Mouse (Mus musculus) frontal cortex, adult (tissue): ENCODE results near the gene Ctu2.
A peak's percentile ranks its signal among the peaks of the same experiment; 100 is the strongest.

ENCODE experiments used
- ATAC-seq: cut with Nextera tagmentation; 2 replicates; pipeline ENCODE4 v1.9.2; 2017; ENCODE audit warnings: mild to moderate bottlenecking, moderate library complexity, mixed read lengths; ENCODE audit not compliant: low TSS enrichment

The Ctu2 gene

GRCm38 (mm10) chr8:122445203-122445602 is 30.7 kb upstream of the Ctu2 start:
- no peak for ATAC-seq

- peak; percentile 66; the same call in 1 of the 2 replicates for ATAC-seq
Measured at GRCm38 (mm10) chr8:122451161-122451703, 24.7 kb upstream of the Ctu2 start.

- ATAC-seq = no peak
Measured at GRCm38 (mm10) chr8:122452154-122452553, 23.8 kb upstream of the Ctu2 start.

- no peak for ATAC-seq
Measured at GRCm38 (mm10) chr8:122454409-122454808, 21.5 kb upstream of the Ctu2 start.

- no peak for ATAC-seq
Measured at GRCm38 (mm10) chr8:122457171-122457570, 18.8 kb upstream of the Ctu2 start.

- no peak for ATAC-seq
Measured at GRCm38 (mm10) chr8:122459218-122459900, 16.6 kb upstream of the Ctu2 start.

GRCm38 (mm10) chr8:122459990-122460389 is 16.0 kb upstream of the Ctu2 start:
- no peak for ATAC-seq

GRCm38 (mm10) chr8:122460524-122461472 is 15.1 kb upstream of the Ctu2 start, which contains the start of gene Snai3:
Snai3 (minus strand) TSS chr8:122460733.
- peak; percentile 7; the same call in 1 of the 2 replicates for ATAC-seq

GRCm38 (mm10) chr8:122461473-122462148 is 14.3 kb upstream of the Ctu2 start:
- ATAC-seq = peak; percentile 84

- no peak for ATAC-seq
Measured at GRCm38 (mm10) chr8:122462510-122462909, 13.4 kb upstream of the Ctu2 start.

GRCm38 (mm10) chr8:122463651-122464640 is 12.0 kb upstream of the Ctu2 start:
- ATAC-seq = no peak

GRCm38 (mm10) chr8:122464985-122465384 is 11.0 kb upstream of the Ctu2 start:
- ATAC-seq = no peak

GRCm38 (mm10) chr8:122467816-122468215 is 8.1 kb upstream of the Ctu2 start:
- no peak for ATAC-seq

- ATAC-seq = no peak
Measured at GRCm38 (mm10) chr8:122469407-122469806, 6.5 kb upstream of the Ctu2 start.

- no peak for ATAC-seq
Measured at GRCm38 (mm10) chr8:122469965-122470364, 6.0 kb upstream of the Ctu2 start.

- ATAC-seq = no peak
Measured at GRCm38 (mm10) chr8:122470691-122471090, 5.3 kb upstream of the Ctu2 start.

- peak; percentile 22; the same call in 1 of the 2 replicates for ATAC-seq
Measured at GRCm38 (mm10) chr8:122473911-122474421, 2.0 kb upstream of the Ctu2 start.

- peak; percentile 22 for ATAC-seq
Measured at GRCm38 (mm10) chr8:122474951-122475560, 887 bp upstream of the Ctu2 start.

- ATAC-seq = no peak
Measured at GRCm38 (mm10) chr8:122482448-122482847, 6.5 kb downstream of the Ctu2 start.

- no peak for ATAC-seq
Measured at GRCm38 (mm10) chr8:122483877-122484276, 7.9 kb downstream of the Ctu2 start.
